Mouse (Mus musculus) spleen, adult 2 months (tissue): Measurements from ENCODE around the gene Sytl3. TPM values are rescaled to one million over a fixed set of nuclear protein-coding genes. Genes with fewer than 3 reads are reported as not detected.
A peak's percentile ranks its signal among the peaks of the same experiment; 100 is the strongest.
"Not testable (repeated sequence)": the region's sequence is repeated elsewhere in the genome, so short reads cannot be mapped to it uniquely, and the experiment has no call there.

Source experiments
- DNase-seq, 2 experiments: peaks; one replicate each; pipeline versions ENCODE4 v3.0.0 to v3.0.0-alpha.2; 2012 to 2021; ENCODE audit warnings: low spot score in 2 of 2, low read depth in 1 of 2
- H3K27ac ChIP-seq: fragments of 200-500 bp; 2 replicates; pipeline ENCODE4 v1.5.1; 2012; ENCODE audit warnings: low read length, inconsistent platforms; ENCODE audit not compliant: insufficient read depth
- H3K27me3 ChIP-seq: fragments of 200-500 bp; 2 replicates; pipeline ENCODE4 v1.6.1; 2012; ENCODE audit warnings: mild to moderate bottlenecking, moderate library complexity, low read length, inconsistent platforms; ENCODE audit not compliant: control insufficient read depth, insufficient read depth
- H3K36me3 ChIP-seq: fragments of 200-500 bp; 2 replicates; pipeline ENCODE4 v1.6.1; 2012; ENCODE audit warnings: mild to moderate bottlenecking, low read length, inconsistent platforms; ENCODE audit not compliant: control insufficient read depth, insufficient read depth
- H3K4me1 ChIP-seq: fragments of 200-500 bp; 2 replicates; pipeline ENCODE4 v1.6.1; 2011; ENCODE audit warnings: inconsistent platforms; ENCODE audit not compliant: control insufficient read depth, insufficient read depth, insufficient read length
- H3K4me3 ChIP-seq: fragments of 200-500 bp; 2 replicates; pipeline ENCODE4 v1.5.1; 2011; ENCODE audit warnings: mild to moderate bottlenecking, inconsistent platforms; ENCODE audit not compliant: insufficient read depth, insufficient read length; ENCODE audit errors: extremely low read depth
- WGBS: fragments of 180-500 bp; shearing (Covaris S2); methylation state at CpG from one replicate; pipeline ENCODE4 v1.1.7; 2018; 5-methylcytosine and 5-hydroxymethylcytosine counted together
- polyA plus RNA-seq: library from polyadenylated mRNA; depleted of rRNA; stranded (reverse); fragments of >200 nt; gene quantifications from 2 replicates; pipeline ENCODE4 v1.2.3, GENCODE M21; 2012; rRNA removed

Gene Sytl3
- 2.3 and 3.8 TPM in 2 replicates for polyA plus RNA-seq

GRCm38 (mm10) chr17:6658801-6659200 lies at the start of gene Sytl3:
Sytl3 (plus strand) TSS chr17:6659093.
- H3K27me3 ChIP-seq, H3K4me3 ChIP-seq, H3K27ac ChIP-seq, H3K4me1 ChIP-seq, H3K36me3 ChIP-seq: not testable (repeated sequence)
- WGBS, result 15% methylated on average over 5 of the region's 7 CpGs
- DNase-seq, result peak in 1 of 2 experiments; percentile 33

- not testable (repeated sequence) for H3K4me1 ChIP-seq, H3K27ac ChIP-seq, H3K4me3 ChIP-seq, DNase-seq, H3K27me3 ChIP-seq, H3K36me3 ChIP-seq
- WGBS, result 90% methylated on average over 11 of the region's 14 CpGs
Observed at GRCm38 (mm10) chr17:6613524-6613923, 45.4 kb upstream of the Sytl3 start.

- 69% methylated on average over 6 of the region's 9 CpGs for WGBS
- not testable (repeated sequence) for H3K4me3 ChIP-seq, DNase-seq, H3K4me1 ChIP-seq, H3K27me3 ChIP-seq, H3K36me3 ChIP-seq, H3K27ac ChIP-seq
Observed at GRCm38 (mm10) chr17:6614316-6614715, 44.6 kb upstream of the Sytl3 start.

- not testable (repeated sequence) for H3K4me1 ChIP-seq, H3K27ac ChIP-seq, DNase-seq, H3K27me3 ChIP-seq, H3K36me3 ChIP-seq, H3K4me3 ChIP-seq
- 95% methylated on average over 9 of the region's 9 CpGs for WGBS
Observed at GRCm38 (mm10) chr17:6616731-6617130, 42.2 kb upstream of the Sytl3 start.

- 80% methylated on average over 8 of the region's 13 CpGs for WGBS
- H3K27ac ChIP-seq, result not testable (repeated sequence)
Observed at GRCm38 (mm10) chr17:6617689-6618400, 41.0 kb upstream of the Sytl3 start.

GRCm38 (mm10) chr17:6619271-6619670 lies 39.6 kb upstream of the Sytl3 start:
- not testable (repeated sequence) for H3K27ac ChIP-seq, H3K4me1 ChIP-seq, H3K27me3 ChIP-seq, H3K36me3 ChIP-seq, DNase-seq, H3K4me3 ChIP-seq
- 89% methylated on average over 5 of the region's 5 CpGs for WGBS

More at GRCm38 (mm10) chr17:6617689-6618400, 41.0 kb upstream of the Sytl3 start:
- not testable (repeated sequence) for H3K4me3 ChIP-seq, H3K4me1 ChIP-seq, H3K36me3 ChIP-seq, DNase-seq, H3K27me3 ChIP-seq

- not testable (repeated sequence) for H3K4me1 ChIP-seq, H3K27me3 ChIP-seq, H3K27ac ChIP-seq, H3K4me3 ChIP-seq, H3K36me3 ChIP-seq, DNase-seq
- WGBS, result 91% methylated on average over 5 of the region's 6 CpGs
Observed at GRCm38 (mm10) chr17:6620035-6620434, 38.9 kb upstream of the Sytl3 start.

- H3K4me3 ChIP-seq, H3K27me3 ChIP-seq, H3K4me1 ChIP-seq, H3K36me3 ChIP-seq, H3K27ac ChIP-seq, DNase-seq: not testable (repeated sequence)
- 74% methylated on average over 18 of the region's 20 CpGs for WGBS
Observed at GRCm38 (mm10) chr17:6620730-6621451, 38.0 kb upstream of the Sytl3 start.

- H3K4me1 ChIP-seq, H3K36me3 ChIP-seq, DNase-seq, H3K4me3 ChIP-seq, H3K27ac ChIP-seq, H3K27me3 ChIP-seq: not testable (repeated sequence)
- WGBS, result 89% methylated on average over 11 of the region's 12 CpGs
Observed at GRCm38 (mm10) chr17:6621976-6622375, 36.9 kb upstream of the Sytl3 start.

GRCm38 (mm10) chr17:6624926-6625558 lies 33.9 kb upstream of the Sytl3 start:
- H3K36me3 ChIP-seq, DNase-seq, H3K27ac ChIP-seq, H3K4me1 ChIP-seq, H3K4me3 ChIP-seq, H3K27me3 ChIP-seq: not testable (repeated sequence)
- 35% methylated on average over 1 of the region's 6 CpGs for WGBS
